Mouse (Mus musculus): ENCODE measurements around the gene Letm1. TPM values are rescaled to one million over a fixed set of nuclear protein-coding genes. Genes with fewer than 3 reads are reported as not detected.
A peak's percentile ranks its signal among the peaks of the same experiment; 100 is the strongest.

The Letm1 gene
- polyA plus RNA-seq, 1 experiment: 91.6 TPM

DNA sequence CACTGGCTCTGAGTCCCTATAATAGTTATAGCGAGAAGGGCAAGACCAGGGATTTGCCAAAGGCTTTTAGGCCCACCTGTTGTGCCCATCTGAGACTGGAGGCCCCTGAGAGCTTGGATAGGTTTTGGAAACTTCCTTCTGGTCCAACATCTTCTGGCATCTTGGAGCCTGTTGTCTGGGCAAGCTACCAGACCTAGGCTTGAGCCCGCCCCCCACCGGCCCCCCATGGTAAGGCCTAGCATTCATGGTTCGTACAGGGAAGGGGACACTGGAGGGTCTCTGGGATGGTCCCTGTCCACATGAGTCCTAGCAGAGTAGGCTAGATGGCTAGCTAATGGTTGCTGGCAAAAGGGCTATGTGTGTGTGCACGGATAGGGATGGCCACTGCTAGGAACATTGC lies 83.9 kb downstream of the Letm1 start:
- Histone ChIP-seq H3K27me3 (replicated peaks; ENCODE audit: control insufficient read depth, insufficient read depth, low read length) (no peaks in the 10 kb centered on the region; the same call in 1 of the 2 replicates), H3K36me3 (ENCODE audit: control insufficient read depth, insufficient read depth, low read length) (no peaks in the 10 kb centered on the region), H3K4me3 (ENCODE audit: insufficient read depth, low read depth, low read length) (no peak overlapping the region), H3K27ac (ENCODE audit: insufficient read depth, low read depth, low read length) (no peak overlapping the region), H3K4me1 (ENCODE audit: control insufficient read depth, insufficient read depth, low read length) (0 out of 2 replicates have a peak, but pooled peaks cover 4% of the 10 kb centered on the region)
- DNase-seq: no peak
- TF ChIP-seq POLR2A (IDR thresholded peaks at IDR 0.05; ENCODE audit: low read depth, low read length): no peak
- no peak for TF ChIP-seq CTCF (conservative IDR thresholded peaks at IDR 0.05; ENCODE audit: insufficient read depth, insufficient read length, low read depth, low read length)
- WGBS: 94% methylated on average over 5 of the region's 5 CpGs

DNA sequence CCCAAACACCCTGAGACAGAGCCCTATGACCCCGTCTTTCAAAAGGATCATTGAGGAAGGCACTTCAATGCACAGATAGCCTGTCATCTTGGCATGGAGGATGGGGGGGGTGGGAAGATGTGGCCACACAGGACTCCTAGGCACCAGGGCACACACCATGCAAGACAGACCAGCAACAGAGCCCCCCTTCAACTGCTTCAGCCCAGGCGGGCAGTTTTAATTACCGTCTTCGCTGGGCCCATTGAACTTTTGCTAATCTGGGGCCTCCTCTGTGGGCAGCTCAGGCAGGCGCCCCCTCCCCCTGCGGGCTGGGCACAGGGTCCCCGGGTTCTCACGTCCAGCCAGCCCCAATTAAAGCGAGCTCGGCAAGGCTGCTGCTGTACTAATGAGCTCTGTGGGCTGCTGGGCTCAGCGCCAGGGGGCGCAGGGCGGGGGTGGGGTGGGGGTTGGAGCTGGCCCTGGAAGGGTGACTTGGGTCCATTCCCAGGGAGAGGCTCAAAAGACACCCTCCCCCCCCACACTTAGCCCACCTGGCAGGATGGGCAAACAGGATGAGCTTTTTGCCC lies 84.6 kb downstream of the Letm1 start:
- no peak for DNase-seq
- Histone ChIP-seq H3K27ac (ENCODE audit: insufficient read depth, low read depth, low read length) (no peak overlapping the region), H3K4me3 (ENCODE audit: insufficient read depth, low read depth, low read length) (no peak overlapping the region), H3K4me1 (ENCODE audit: control insufficient read depth, insufficient read depth, low read length) (0 out of 2 replicates have a peak, but pooled peaks cover 4% of the 10 kb centered on the region), H3K36me3 (ENCODE audit: control insufficient read depth, insufficient read depth, low read length) (no peaks in the 10 kb centered on the region), H3K27me3 (replicated peaks; ENCODE audit: control insufficient read depth, insufficient read depth, low read length) (no peaks in the 10 kb centered on the region; the same call in 1 of the 2 replicates)
- WGBS: 50% methylated on average over 13 of the region's 13 CpGs
- TF ChIP-seq POLR2A (IDR thresholded peaks at IDR 0.05; ENCODE audit: low read depth, low read length) (no peak), CTCF (conservative IDR thresholded peaks at IDR 0.05; ENCODE audit: insufficient read depth, insufficient read length, low read depth, low read length) (no peak)

DNA sequence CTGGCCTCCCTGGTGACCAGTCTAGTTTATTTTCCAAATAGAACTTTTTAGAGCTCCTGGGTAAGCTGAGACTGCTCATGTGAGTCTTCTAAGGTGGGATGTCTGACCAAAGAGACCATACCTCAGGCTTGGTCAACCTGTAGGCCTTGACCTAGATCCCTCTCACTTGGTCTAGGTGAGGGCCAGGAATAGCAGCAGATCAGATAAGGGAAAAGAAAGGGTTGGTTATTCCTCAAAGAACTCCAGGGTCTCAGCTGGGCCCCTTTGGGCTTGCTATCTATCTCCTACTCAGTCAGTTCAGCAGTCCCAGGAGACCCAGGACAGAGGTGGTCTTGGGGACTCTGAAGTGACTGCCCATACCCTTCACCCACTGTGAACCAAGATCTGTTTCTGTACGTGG lies 85.1 kb downstream of the Letm1 start:
- H3K27ac ChIP-seq (ENCODE audit: insufficient read depth, low read depth, low read length): no peak overlapping the region
- 97% methylated on average over 1 of the region's 1 CpGs for WGBS
- H3K36me3 ChIP-seq (ENCODE audit: control insufficient read depth, insufficient read depth, low read length): no peaks in the 10 kb centered on the region
- 0 out of 2 replicates have a peak, but pooled peaks cover 3% of the 10 kb centered on the region for H3K4me1 ChIP-seq (ENCODE audit: control insufficient read depth, insufficient read depth, low read length)
- H3K4me3 ChIP-seq (ENCODE audit: insufficient read depth, low read depth, low read length): no peak overlapping the region
- H3K27me3 ChIP-seq (replicated peaks; ENCODE audit: control insufficient read depth, insufficient read depth, low read length): no peaks in the 10 kb centered on the region; the same call in 1 of the 2 replicates
- no peak for DNase-seq
- no peak for TF ChIP-seq CTCF (conservative IDR thresholded peaks at IDR 0.05; ENCODE audit: insufficient read depth, insufficient read length, low read depth, low read length)
- no peak for TF ChIP-seq POLR2A (IDR thresholded peaks at IDR 0.05; ENCODE audit: low read depth, low read length)

DNA sequence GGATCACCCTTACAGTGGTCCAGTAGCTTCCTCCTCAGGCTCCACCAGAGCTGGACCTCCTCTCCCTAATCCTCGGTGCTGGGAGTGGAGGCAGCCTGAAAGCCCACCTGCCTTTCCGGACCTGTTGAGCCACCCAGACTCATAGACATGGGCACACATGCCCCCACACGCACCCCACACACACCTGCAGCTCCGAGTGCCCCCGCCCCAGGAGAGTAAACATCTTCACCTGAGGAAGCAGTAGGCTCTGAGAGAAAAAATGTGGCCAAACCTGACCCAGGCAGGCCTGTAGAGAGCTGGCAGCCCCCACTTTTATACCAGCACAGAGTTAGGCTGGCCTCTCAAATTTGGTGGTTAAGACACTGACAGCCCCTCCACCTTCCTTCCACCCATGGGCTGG lies 86.2 kb downstream of the Letm1 start:
- no peak for DNase-seq
- H3K36me3 ChIP-seq (ENCODE audit: control insufficient read depth, insufficient read depth, low read length): no peaks in the 10 kb centered on the region
- WGBS: 89% methylated on average over 5 of the region's 5 CpGs
- TF ChIP-seq POLR2A (IDR thresholded peaks at IDR 0.05; ENCODE audit: low read depth, low read length): no peak
- no peak for TF ChIP-seq CTCF (conservative IDR thresholded peaks at IDR 0.05; ENCODE audit: insufficient read depth, insufficient read length, low read depth, low read length)
- H3K27ac ChIP-seq (ENCODE audit: insufficient read depth, low read depth, low read length): no peak overlapping the region
- no peak overlapping the region for H3K4me3 ChIP-seq (ENCODE audit: insufficient read depth, low read depth, low read length)
- no peaks in the 10 kb centered on the region for H3K4me1 ChIP-seq (ENCODE audit: control insufficient read depth, insufficient read depth, low read length)
- no peaks in the 10 kb centered on the region; the same call in 1 of the 2 replicates for H3K27me3 ChIP-seq (replicated peaks; ENCODE audit: control insufficient read depth, insufficient read depth, low read length)

DNA sequence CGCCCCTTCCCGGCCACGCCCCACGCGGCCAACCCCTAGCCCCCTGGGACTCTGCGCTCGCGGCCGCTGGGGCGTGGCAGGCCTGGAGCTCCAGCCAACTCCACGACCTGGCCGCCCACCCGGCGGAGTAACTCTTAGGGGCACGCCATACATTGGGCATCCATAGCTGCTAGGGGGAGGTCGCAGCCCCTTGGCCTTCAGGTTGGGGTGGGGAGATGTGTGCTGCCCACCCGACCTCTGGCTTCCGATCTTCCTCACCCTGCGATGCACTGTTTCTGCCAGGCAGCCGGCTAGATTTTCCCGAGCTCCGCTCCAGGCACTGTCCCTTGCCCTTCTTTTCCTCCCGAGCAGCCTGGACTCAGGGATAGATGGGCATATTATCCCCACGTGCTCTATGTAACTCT lies 86.9 kb downstream of the Letm1 start:
- TF ChIP-seq POLR2A (IDR thresholded peaks at IDR 0.05; ENCODE audit: low read depth, low read length): no peak
- TF ChIP-seq CTCF (conservative IDR thresholded peaks at IDR 0.05; ENCODE audit: insufficient read depth, insufficient read length, low read depth, low read length): no peak
- H3K36me3 ChIP-seq (ENCODE audit: control insufficient read depth, insufficient read depth, low read length): no peaks in the 10 kb centered on the region
- H3K4me3 ChIP-seq (ENCODE audit: insufficient read depth, low read depth, low read length): peak overlapping the region; percentile 45; the same call in 1 of the 2 replicates
- no peak for DNase-seq
- H3K4me1 ChIP-seq (ENCODE audit: control insufficient read depth, insufficient read depth, low read length): no peaks in the 10 kb centered on the region
- H3K27me3 ChIP-seq (replicated peaks; ENCODE audit: control insufficient read depth, insufficient read depth, low read length): no peaks in the 10 kb centered on the region; the same call in 1 of the 2 replicates
- 17% methylated on average over 23 of the region's 24 CpGs for WGBS
- no peak overlapping the region for H3K27ac ChIP-seq (ENCODE audit: insufficient read depth, low read depth, low read length)

DNA sequence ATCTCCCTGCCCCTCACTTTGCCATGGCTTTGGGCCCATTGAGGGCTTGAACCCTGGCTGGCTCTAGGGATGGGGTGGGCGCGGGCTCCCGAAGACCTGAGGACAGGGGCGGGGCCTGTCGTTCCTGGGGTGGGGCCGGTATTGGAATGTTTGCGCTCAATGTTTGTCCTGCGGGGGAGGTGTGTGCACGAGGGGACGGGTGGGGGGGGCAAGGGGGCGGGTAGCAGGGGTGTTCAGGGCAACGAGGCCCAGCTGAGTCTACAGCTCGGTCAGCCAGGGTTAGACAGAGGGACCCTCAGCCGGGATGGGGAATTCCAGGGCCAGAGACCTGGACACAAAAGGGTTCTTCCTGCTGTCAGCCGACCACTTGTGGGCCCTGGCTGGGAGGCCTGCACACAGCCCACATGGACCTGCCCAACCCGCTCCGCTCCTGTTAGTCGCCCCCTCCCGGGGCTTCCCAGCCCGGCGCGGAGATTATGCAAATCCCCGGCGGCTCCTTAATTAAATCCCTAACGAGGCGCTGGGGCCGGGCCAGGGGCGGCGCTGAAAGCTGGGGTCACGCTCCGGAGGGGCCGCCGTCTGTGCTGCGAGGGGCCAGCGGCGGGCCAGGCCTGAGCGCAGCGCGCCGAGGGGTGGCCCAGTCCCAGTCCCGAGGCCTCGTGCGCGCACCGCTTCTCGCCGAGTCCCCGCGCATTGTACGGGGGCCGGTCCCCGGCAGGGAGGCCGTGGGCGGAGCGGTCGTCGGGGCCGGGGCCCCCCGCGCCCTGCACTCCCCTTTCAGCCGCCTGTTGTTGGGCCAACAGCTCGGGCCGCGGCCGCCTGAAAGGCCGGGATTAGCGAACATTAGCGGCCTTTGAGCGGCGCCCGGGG lies 87.5 kb downstream of the Letm1 start:
- Histone ChIP-seq H3K27ac (ENCODE audit: insufficient read depth, low read depth, low read length) (no peak overlapping the region), H3K4me3 (ENCODE audit: insufficient read depth, low read depth, low read length) (peak overlapping the region; percentile 45), H3K4me1 (ENCODE audit: control insufficient read depth, insufficient read depth, low read length) (no peaks in the 10 kb centered on the region), H3K36me3 (ENCODE audit: control insufficient read depth, insufficient read depth, low read length) (no peaks in the 10 kb centered on the region), H3K27me3 (replicated peaks; ENCODE audit: control insufficient read depth, insufficient read depth, low read length) (no peaks in the 10 kb centered on the region; the same call in 1 of the 2 replicates)
- no peak for DNase-seq
- WGBS: 8% methylated on average over 68 of the region's 71 CpGs
- TF ChIP-seq POLR2A (IDR thresholded peaks at IDR 0.05; ENCODE audit: low read depth, low read length): no peak

DNA sequence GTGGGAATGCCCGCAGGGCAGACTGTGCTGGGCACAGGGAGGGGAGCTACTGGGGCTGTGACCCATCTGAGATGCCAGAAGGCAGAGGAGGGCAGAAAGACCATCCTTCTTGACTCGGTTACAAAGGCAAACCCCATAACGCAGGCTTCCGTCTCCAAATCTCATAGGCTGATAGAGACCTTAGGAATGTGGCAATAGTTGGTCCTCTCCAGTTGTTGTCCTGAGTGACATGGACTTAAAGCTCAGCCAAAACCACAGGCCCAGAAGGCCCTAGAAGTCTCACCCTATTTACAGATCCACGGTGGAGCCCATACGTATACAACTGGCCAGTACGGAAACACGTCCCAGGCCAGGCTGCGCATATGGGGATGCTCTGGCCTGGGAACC lies 88.2 kb downstream of the Letm1 start:
- H3K4me3 ChIP-seq (ENCODE audit: insufficient read depth, low read depth, low read length): no peak overlapping the region
- DNase-seq: no peak
- no peaks in the 10 kb centered on the region for H3K36me3 ChIP-seq (ENCODE audit: control insufficient read depth, insufficient read depth, low read length)
- no peaks in the 10 kb centered on the region; the same call in 1 of the 2 replicates for H3K27me3 ChIP-seq (replicated peaks; ENCODE audit: control insufficient read depth, insufficient read depth, low read length)
- no peaks in the 10 kb centered on the region for H3K4me1 ChIP-seq (ENCODE audit: control insufficient read depth, insufficient read depth, low read length)
- H3K27ac ChIP-seq (ENCODE audit: insufficient read depth, low read depth, low read length): no peak overlapping the region
- WGBS: 95% methylated on average over 9 of the region's 9 CpGs
- TF ChIP-seq CTCF (conservative IDR thresholded peaks at IDR 0.05; ENCODE audit: insufficient read depth, insufficient read length, low read depth, low read length) (no peak), POLR2A (IDR thresholded peaks at IDR 0.05; ENCODE audit: low read depth, low read length) (no peak)

Measured in kidney, adult 2 months (tissue).